Mouse (Mus musculus): ENCODE data around the gene Chl1.

Chl1 gene

GRCm38 (mm10) chr6:103795241-103795640 is 284.9 kb downstream of the Chl1 start:
- DNase-seq (ENCODE audit: extremely low read depth, low read depth): no peak

Measured in MEL-GATA-1-ER (cell line).